Mouse (Mus musculus) forebrain, embryonic 11.5 days (tissue): ENCODE data around the gene Zfhx3. TPM values are rescaled to one million over a fixed set of nuclear protein-coding genes. Genes with fewer than 3 reads are reported as not detected.

ENCODE experiments used
- ATAC-seq: fragments of 200-750 bp; cut with Nextera tagmentation; replicated peaks from 2 replicates; pipeline ENCODE4 v1.8.0; 2017; ENCODE audit warnings: moderate TSS enrichment; ENCODE audit not compliant: low FRiP score
- DNase-seq: peaks from one replicate; pipeline ENCODE4 v3.0.0-alpha.2; 2017; ENCODE audit warnings: low spot score
- H3K27ac ChIP-seq: fragments of 300-500 bp; sonication (generic); 2 replicates; pipeline ENCODE4 v1.5.1; 2014; ENCODE audit warnings: low read depth, low read length
- H3K27me3 ChIP-seq: fragments of 300-500 bp; sonication (generic); 2 replicates; pipeline ENCODE4 v1.6.1; 2014; ENCODE audit warnings: mild to moderate bottlenecking, low read length, mixed read lengths; ENCODE audit not compliant: control insufficient read depth, insufficient read depth
- H3K36me3 ChIP-seq: fragments of 300-500 bp; sonication (generic); 2 replicates; pipeline ENCODE4 v1.6.1; 2014; ENCODE audit warnings: mild to moderate bottlenecking, low read length, moderate library complexity, mixed read lengths; ENCODE audit not compliant: control insufficient read depth, insufficient read depth
- H3K4me1 ChIP-seq: fragments of 300-500 bp; sonication (generic); replicated peaks from 2 replicates; pipeline ENCODE4 v1.6.1; 2014; ENCODE audit warnings: low read length, mixed read lengths; ENCODE audit not compliant: control insufficient read depth, insufficient read depth
- H3K4me2 ChIP-seq: fragments of 300-500 bp; sonication (generic); 2 replicates; pipeline ENCODE4 v1.6.1; 2014; ENCODE audit warnings: low read depth, mild to moderate bottlenecking, low read length, moderate library complexity, mixed read lengths; ENCODE audit not compliant: severe bottlenecking
- H3K4me3 ChIP-seq: fragments of 300-500 bp; sonication (generic); 2 replicates; pipeline ENCODE4 v1.5.1; 2014; ENCODE audit warnings: low read depth, low read length
- H3K9ac ChIP-seq: fragments of 300-500 bp; sonication (generic); 2 replicates; pipeline ENCODE4 v1.6.1; 2014; ENCODE audit warnings: low read length
- H3K9me3 ChIP-seq: fragments of 300-500 bp; sonication (generic); 2 replicates; pipeline ENCODE4 v1.6.1; 2016; ENCODE audit warnings: low read length, mixed read lengths; ENCODE audit not compliant: control insufficient read depth
- WGBS: fragments of 180-500 bp; shearing (Covaris S2); extraction: QIAGEN DNeasy Blood & Tissue Kit; methylation state at CpG from one replicate; pipeline ENCODE4 v1.1.7; 2014; 5-methylcytosine and 5-hydroxymethylcytosine counted together
- polyA plus RNA-seq: library from polyadenylated mRNA; unstranded; fragments of >200 nt; fragmentation: Nextera tagmentation; extraction: Ambion mirVana; gene quantifications from 2 replicates; pipeline ENCODE4 v1.2.1, GENCODE M21; 2014

Gene Zfhx3
- polyA plus RNA-seq, 1 experiment from 2014 or later: 22.9 TPM

GRCm38 (mm10) chr8:108243270-108243669, 300.8 kb downstream of the Zfhx3 start:
- no peak for ATAC-seq
- peaks cover 2% of the 10 kb centered on the region; the same call in 1 of the 2 replicates for H3K27me3 ChIP-seq
- no peaks in the 10 kb centered on the region for H3K9me3 ChIP-seq
- DNase-seq: no peak
- WGBS: 12% methylated on average over 9 of the region's 9 CpGs
- peaks cover 19% of the 10 kb centered on the region for H3K4me1 ChIP-seq
- H3K27ac ChIP-seq: no peak overlapping the region
- H3K4me2 ChIP-seq: no peak overlapping the region
- H3K36me3 ChIP-seq: no peaks in the 10 kb centered on the region
- no peak overlapping the region for H3K9ac ChIP-seq
- no peak overlapping the region for H3K4me3 ChIP-seq

- peak; percentile 50; the same call in 1 of the 2 replicates for ATAC-seq
- Histone ChIP-seq H3K36me3 (no peaks in the 10 kb centered on the region), H3K9ac (peak overlapping the region; percentile 27), H3K4me3 (peak overlapping the region; percentile 12; the same call in 1 of the 2 replicates), H3K9me3 (no peaks in the 10 kb centered on the region), H3K4me1 (peaks cover 19% of the 10 kb centered on the region), H3K27ac (peak overlapping the region; percentile 75; the same call in 1 of the 2 replicates), H3K27me3 (peaks cover 2% of the 10 kb centered on the region; the same call in 1 of the 2 replicates), H3K4me2 (peak overlapping the region; percentile 55)
- DNase-seq: peak; percentile 56
- WGBS: 23% methylated on average over 17 of the region's 17 CpGs
These were observed 302.4 kb downstream of the Zfhx3 start for GRCm38 (mm10) chr8:108244636-108245494.

- DNase-seq (no peak), ATAC-seq (no peak; the same call in 1 of the 2 replicates)
- Histone ChIP-seq H3K9ac (no peak overlapping the region), H3K27me3 (peaks cover 2% of the 10 kb centered on the region; the same call in 1 of the 2 replicates), H3K4me3 (no peak overlapping the region), H3K36me3 (no peaks in the 10 kb centered on the region), H3K27ac (peak overlapping the region; percentile 75), H3K4me2 (peak overlapping the region; percentile 55; the same call in 1 of the 2 replicates), H3K4me1 (peaks cover 19% of the 10 kb centered on the region), H3K9me3 (no peaks in the 10 kb centered on the region)
- 20% methylated on average over 8 of the region's 8 CpGs for WGBS
These were observed 303.1 kb downstream of the Zfhx3 start for GRCm38 (mm10) chr8:108245575-108245974.

- H3K4me3 ChIP-seq: peak overlapping the region; percentile 7; the same call in 1 of the 2 replicates
- peak; percentile 67 for ATAC-seq
- peak; percentile 69 for DNase-seq
- 14% methylated on average over 22 of the region's 22 CpGs for WGBS
- H3K36me3 ChIP-seq: no peaks in the 10 kb centered on the region
- peak overlapping the region; percentile 47 for H3K9ac ChIP-seq
- no peaks in the 10 kb centered on the region; the same call in 1 of the 2 replicates for H3K27me3 ChIP-seq
- H3K27ac ChIP-seq: peak overlapping the region; percentile 75; the same call in 1 of the 2 replicates
- peaks cover 19% of the 10 kb centered on the region for H3K4me1 ChIP-seq
- no peaks in the 10 kb centered on the region for H3K9me3 ChIP-seq
- peak overlapping the region; percentile 55 for H3K4me2 ChIP-seq
These were observed 303.8 kb downstream of the Zfhx3 start for GRCm38 (mm10) chr8:108246035-108246933.

- ATAC-seq (peak; percentile 19; the same call in 1 of the 2 replicates), DNase-seq (peak; percentile 51)
- 15% methylated on average over 7 of the region's 7 CpGs for WGBS
- no peak overlapping the region; the same call in 1 of the 2 replicates for H3K9ac ChIP-seq
- H3K27me3 ChIP-seq: no peaks in the 10 kb centered on the region; the same call in 1 of the 2 replicates
- H3K4me1 ChIP-seq: peaks cover 19% of the 10 kb centered on the region
- H3K4me2 ChIP-seq: 0 out of 2 replicates have a peak overlapping the region, but pooled peaks have one; percentile 55
- peak overlapping the region; percentile 7; the same call in 1 of the 2 replicates for H3K4me3 ChIP-seq
- H3K9me3 ChIP-seq: no peaks in the 10 kb centered on the region
- H3K27ac ChIP-seq: peak overlapping the region; percentile 54; the same call in 1 of the 2 replicates
- H3K36me3 ChIP-seq: no peaks in the 10 kb centered on the region
These were observed 304.5 kb downstream of the Zfhx3 start for GRCm38 (mm10) chr8:108246934-108247417.

- Histone ChIP-seq H3K4me3 (no peak overlapping the region), H3K4me2 (no peak overlapping the region), H3K27ac (0 out of 2 replicates have a peak overlapping the region, but pooled peaks have one; percentile 18), H3K27me3 (no peaks in the 10 kb centered on the region), H3K4me1 (peaks cover 5% of the 10 kb centered on the region; the same call in 1 of the 2 replicates), H3K9ac (no peak overlapping the region), H3K9me3 (no peaks in the 10 kb centered on the region), H3K36me3 (no peaks in the 10 kb centered on the region)
- ATAC-seq (no peak), DNase-seq (no peak)
- WGBS: 39% methylated on average over 11 of the region's 11 CpGs
These were observed 322.2 kb downstream of the Zfhx3 start for GRCm38 (mm10) chr8:108264593-108265160.

- Histone ChIP-seq H3K4me2 (no peak overlapping the region), H3K27ac (no peak overlapping the region), H3K4me3 (no peak overlapping the region), H3K27me3 (no peaks in the 10 kb centered on the region), H3K4me1 (no peaks in the 10 kb centered on the region), H3K9me3 (no peaks in the 10 kb centered on the region), H3K9ac (no peak overlapping the region), H3K36me3 (no peaks in the 10 kb centered on the region)
- WGBS: 96% methylated on average over 2 of the region's 2 CpGs
- no peak for DNase-seq
- no peak for ATAC-seq
These were observed 335.5 kb downstream of the Zfhx3 start for GRCm38 (mm10) chr8:108277960-108278359.
